Mouse (Mus musculus): Measurements from ENCODE around the gene Spag6. TPM values are rescaled to one million over a fixed set of nuclear protein-coding genes. Genes with fewer than 3 reads are reported as not detected.

Gene Spag6
- total RNA-seq, 2 experiments from 2014 or later, result 0.56 to 0.57 TPM

GRCm38 (mm10) chr2:18734394-18735127 is 40.7 kb downstream of the Spag6 start:
- DNase-seq, result no peak

- no peak for DNase-seq
Observed at GRCm38 (mm10) chr2:18737040-18737439, 43.2 kb downstream of the Spag6 start.

- DNase-seq, result no peak
Observed at GRCm38 (mm10) chr2:18739216-18739615, 45.4 kb downstream of the Spag6 start.

GRCm38 (mm10) chr2:18756144-18756543 is 62.3 kb downstream of the Spag6 start:
- DNase-seq, result peak; percentile 5

GRCm38 (mm10) chr2:18764846-18765245 is 71.0 kb downstream of the Spag6 start:
- no peak for DNase-seq

GRCm38 (mm10) chr2:18765481-18766249 is 71.8 kb downstream of the Spag6 start:
- peak; percentile 21 for DNase-seq

- DNase-seq, result no peak
Observed at GRCm38 (mm10) chr2:18766441-18766820, 72.6 kb downstream of the Spag6 start.

GRCm38 (mm10) chr2:18766821-18767541 is 73.1 kb downstream of the Spag6 start:
- peak; percentile 93 for DNase-seq

- DNase-seq, result no peak
Observed at GRCm38 (mm10) chr2:18768414-18768813, 74.6 kb downstream of the Spag6 start.

GRCm38 (mm10) chr2:18772413-18772812 is 78.6 kb downstream of the Spag6 start:
- DNase-seq, result no peak

GRCm38 (mm10) chr2:18774326-18774725 is 80.5 kb downstream of the Spag6 start:
- no peak for DNase-seq

GRCm38 (mm10) chr2:18778220-18778619 is 84.4 kb downstream of the Spag6 start:
- DNase-seq, result peak; percentile 76

- DNase-seq, result no peak
Observed at GRCm38 (mm10) chr2:18779830-18780229, 86.0 kb downstream of the Spag6 start.

- DNase-seq, result no peak
Observed at GRCm38 (mm10) chr2:18781296-18781695, 87.5 kb downstream of the Spag6 start.

- no peak for DNase-seq
Observed at GRCm38 (mm10) chr2:18794261-18794660, 100.4 kb downstream of the Spag6 start.

- DNase-seq, result no peak
Observed at GRCm38 (mm10) chr2:18797776-18798175, 103.9 kb downstream of the Spag6 start.

- DNase-seq, result no peak
Observed at GRCm38 (mm10) chr2:18799265-18799965, 105.6 kb downstream of the Spag6 start.

Other genes with a start within 250 kb of the Spag6 start
- gene Commd3, start 21.6 kb upstream of the Spag6 start, total RNA-seq (2021), result 100 to 1,000 TPM; 126 to 140 TPM
- 10 to 100 TPM; 63.8 to 69.2 TPM for gene Bmi1, start 17.0 kb upstream of the Spag6 start, total RNA-seq (2021)